Mouse (Mus musculus) 3134 (cell line): Measurements from ENCODE around the gene Igsf9.

Source experiments
- DNase-seq: peaks from one replicate; pipeline ENCODE4 v3.0.0-alpha.2; 2011; ENCODE audit warnings: low spot score; ENCODE audit not compliant: insufficient read length; ENCODE audit errors: extremely low read depth

Igsf9 gene

GRCm38 (mm10) chr1:172490261-172490661, 8.7 kb downstream of the Igsf9 start:
- peak; percentile 69 for DNase-seq

- no peak for DNase-seq
These were observed 10.5 kb downstream of the Igsf9 start for GRCm38 (mm10) chr1:172492047-172492446.

GRCm38 (mm10) chr1:172493516-172493915, 11.9 kb downstream of the Igsf9 start:
- DNase-seq, result no peak

- no peak for DNase-seq
These were observed 14.4 kb downstream of the Igsf9 start for GRCm38 (mm10) chr1:172496030-172496429.

- no peak for DNase-seq
These were observed 15.8 kb downstream of the Igsf9 start for GRCm38 (mm10) chr1:172497428-172497827.

GRCm38 (mm10) chr1:172499765-172500441, 18.3 kb downstream of the Igsf9 start, which contains the start of gene Tagln2:
Gene Tagln2, plus strand, starts transcription at chr1:172500047.
- DNase-seq, result peak; percentile 97

- DNase-seq, result peak; percentile 87
These were observed 19.1 kb downstream of the Igsf9 start for GRCm38 (mm10) chr1:172500451-172501370.

- DNase-seq, result peak; percentile 85
These were observed 20.0 kb downstream of the Igsf9 start for GRCm38 (mm10) chr1:172501371-172502144.

GRCm38 (mm10) chr1:172502145-172503110, 20.8 kb downstream of the Igsf9 start:
- DNase-seq, result peak; percentile 40

- DNase-seq, result peak; percentile 72
These were observed 21.8 kb downstream of the Igsf9 start for GRCm38 (mm10) chr1:172503111-172503997.

GRCm38 (mm10) chr1:172504756-172505155, 23.2 kb downstream of the Igsf9 start:
- no peak for DNase-seq

- peak; percentile 29 for DNase-seq
These were observed 25.4 kb downstream of the Igsf9 start for GRCm38 (mm10) chr1:172507001-172507400.

- DNase-seq, result no peak
These were observed 26.1 kb downstream of the Igsf9 start for GRCm38 (mm10) chr1:172507701-172508100.

GRCm38 (mm10) chr1:172508172-172508571, 26.6 kb downstream of the Igsf9 start:
- no peak for DNase-seq

- no peak for DNase-seq
These were observed 27.6 kb downstream of the Igsf9 start for GRCm38 (mm10) chr1:172509235-172509634.

GRCm38 (mm10) chr1:172509983-172510382, 28.4 kb downstream of the Igsf9 start:
- DNase-seq, result no peak

- DNase-seq, result no peak
These were observed 28.9 kb downstream of the Igsf9 start for GRCm38 (mm10) chr1:172510421-172510972.

- DNase-seq, result no peak
These were observed 31.4 kb downstream of the Igsf9 start for GRCm38 (mm10) chr1:172512962-172513361.
